Mouse (Mus musculus): ENCODE results near the gene Actr3.

The Actr3 gene

DNA sequence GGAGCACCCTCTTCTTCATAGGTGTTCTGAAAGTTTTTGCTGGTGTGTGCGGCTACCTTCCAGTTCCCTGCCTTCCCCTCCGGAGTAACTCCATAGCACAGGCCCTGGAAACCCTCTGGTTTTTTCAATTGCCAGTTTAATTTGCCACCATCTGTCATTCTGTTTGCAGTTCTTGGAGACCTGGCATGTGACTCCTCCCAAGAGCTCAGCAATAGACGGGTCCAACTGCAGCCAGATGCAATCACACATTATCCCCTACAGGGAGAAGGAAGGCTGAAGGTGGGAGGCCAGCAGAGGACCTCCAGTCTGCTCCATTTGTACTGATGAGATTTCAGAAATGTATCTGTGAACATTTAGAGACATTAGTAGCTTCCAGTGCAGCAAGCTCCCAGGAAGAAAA, 56.6 kb downstream of the Actr3 start:
- in situ Hi-C loops (cut with MboI, MseI) = loop anchor here (5.0 kb wide), 1 partner anchor 203 kb away; no protein-coding TSS in a partner anchor

DNA sequence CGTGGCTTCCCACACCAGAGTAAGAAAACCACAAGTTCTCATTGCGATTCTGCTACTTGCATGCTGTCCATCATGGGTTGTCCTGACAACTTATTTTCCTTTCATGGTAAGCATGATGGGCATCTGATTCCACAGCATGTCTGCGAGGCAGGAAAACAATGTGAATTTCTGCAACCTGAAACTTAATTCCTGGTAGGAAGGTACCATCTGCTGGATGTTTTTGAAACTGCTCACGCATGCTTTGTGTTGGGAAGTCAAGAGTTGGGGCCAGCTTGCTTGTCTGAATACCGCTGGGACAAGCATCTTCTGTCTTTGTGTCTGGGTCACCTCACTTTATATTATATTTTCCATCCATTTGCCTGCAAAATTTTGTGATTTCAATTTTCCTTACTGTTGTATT, 62.7 kb downstream of the Actr3 start:
- in situ Hi-C loops (cut with MboI, MseI) = loop anchor here (25.0 kb wide), 1 partner anchor 1539 kb away; no protein-coding TSS in a partner anchor

DNA sequence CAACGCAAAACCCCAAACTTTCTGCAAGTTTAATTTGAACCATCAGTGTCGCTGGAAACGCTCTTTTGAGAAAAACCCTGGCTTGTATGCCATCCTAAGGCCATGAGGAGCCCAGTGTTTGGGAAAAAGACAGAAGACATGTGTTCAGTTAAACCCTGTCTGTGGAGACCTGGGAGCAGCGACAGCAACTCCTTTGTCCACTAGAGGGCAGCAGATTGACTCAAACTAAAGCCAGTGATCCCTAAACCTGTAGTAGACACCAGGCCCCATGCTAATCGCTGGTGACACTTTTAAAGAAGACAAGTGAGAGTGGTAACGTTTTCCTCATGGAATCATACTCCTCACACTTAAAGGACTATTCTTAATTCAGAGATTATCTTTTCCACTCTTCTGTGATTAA, 64.7 kb downstream of the Actr3 start:
- in situ Hi-C loops (cut with MboI, MseI) = loop anchor here (25.0 kb wide), 1 partner anchor 1542 kb away; no protein-coding TSS in a partner anchor

DNA sequence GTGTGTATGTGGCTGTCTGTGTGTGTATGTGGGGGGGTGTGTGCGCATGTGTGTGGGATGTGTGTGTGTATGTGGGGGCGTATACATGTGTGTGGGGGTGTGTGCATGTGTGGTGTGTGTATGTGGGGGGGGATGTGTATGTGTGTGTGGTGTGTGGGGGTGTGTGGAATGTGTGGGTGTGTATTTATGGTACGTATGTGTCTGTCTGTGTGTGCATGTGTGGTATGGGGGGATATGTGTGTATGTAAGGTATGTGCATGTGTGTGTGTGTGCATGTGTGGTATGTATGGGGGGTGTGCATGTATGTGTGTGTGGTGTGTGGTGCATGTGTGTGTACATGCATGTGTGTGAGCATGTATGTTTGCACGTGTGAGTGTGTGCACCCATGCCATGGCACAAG, 70.0 kb downstream of the Actr3 start:
- in situ Hi-C loops (cut with MboI, MseI) = loop anchor here (25.0 kb wide), 1 partner anchor 1547 kb away; no protein-coding TSS in a partner anchor

DNA sequence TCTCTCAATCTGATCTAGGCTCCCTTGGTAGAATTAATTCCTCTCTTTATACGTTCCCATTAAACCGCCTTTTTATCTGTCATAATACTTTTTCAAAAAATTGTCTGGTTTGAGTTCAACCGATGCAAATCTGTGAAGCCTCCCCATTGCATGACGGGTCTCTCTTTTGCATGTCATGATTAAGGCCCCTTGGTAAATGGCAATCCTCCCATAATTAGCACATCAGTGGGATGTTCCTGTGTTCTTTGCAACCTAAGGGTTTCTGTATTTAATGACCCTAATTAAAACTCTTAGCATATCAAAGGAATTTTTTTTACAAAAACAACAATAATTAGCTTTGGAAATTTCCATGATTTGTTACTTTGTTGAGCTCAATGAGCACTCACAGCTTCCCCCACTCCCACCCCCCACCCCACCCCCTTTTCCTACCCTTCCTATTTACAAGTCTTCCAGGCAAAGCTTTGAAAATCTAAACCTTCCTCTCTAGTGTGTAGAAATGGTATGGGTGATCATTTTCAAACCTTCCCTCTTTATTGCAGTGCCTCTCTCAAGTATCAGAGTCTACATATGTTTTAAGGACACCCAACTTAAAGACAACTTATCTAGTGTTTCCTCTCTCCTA, 84.0 kb downstream of the Actr3 start:
- in situ Hi-C loops (cut with MboI, MseI) = loop anchor here (25.0 kb wide), 1 partner anchor 1561 kb away; no protein-coding TSS in a partner anchor

DNA sequence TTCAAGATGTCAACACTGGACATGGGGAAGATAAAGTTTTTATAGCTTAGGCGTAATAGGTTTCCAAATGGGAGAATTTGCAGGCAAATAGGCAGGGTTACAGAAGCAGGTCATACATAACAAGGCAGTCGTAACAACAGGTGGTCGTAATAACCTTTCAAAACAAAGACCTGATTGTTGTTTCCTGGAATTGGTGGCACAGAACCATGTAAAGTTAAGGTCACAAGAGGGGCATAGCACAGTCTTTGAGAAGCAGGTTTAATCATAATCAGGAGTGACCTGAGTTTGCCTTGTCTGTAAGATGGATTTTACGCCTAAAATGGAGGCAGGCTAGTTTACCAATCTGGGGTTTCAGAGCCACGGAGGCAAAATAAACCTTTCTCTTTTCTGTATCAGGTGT, 84.7 kb downstream of the Actr3 start:
- in situ Hi-C loops (cut with MboI, MseI) = loop anchor here (25.0 kb wide), 1 partner anchor 1561 kb away; no protein-coding TSS in a partner anchor

DNA sequence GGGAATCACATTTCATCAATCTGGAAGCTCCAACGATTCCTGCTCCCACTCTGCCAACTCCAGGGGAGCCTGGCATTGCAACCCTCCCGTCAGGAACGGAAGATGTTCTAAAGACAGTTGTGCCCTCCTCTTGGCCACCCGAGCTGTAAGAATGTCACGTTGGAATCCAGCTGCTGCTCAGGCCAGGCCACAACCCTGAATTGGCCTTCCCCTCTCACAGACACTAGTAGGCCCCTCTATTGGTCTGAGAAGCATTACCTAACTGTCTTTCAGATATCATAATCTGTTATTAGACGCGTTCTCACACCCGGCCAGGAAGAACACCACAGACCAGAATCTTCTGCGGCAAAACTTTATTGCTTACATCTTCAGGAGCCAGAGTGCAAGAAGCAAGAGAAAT, 89.7 kb downstream of the Actr3 start:
- in situ Hi-C loops (cut with MboI, MseI) = no loop called here

DNA sequence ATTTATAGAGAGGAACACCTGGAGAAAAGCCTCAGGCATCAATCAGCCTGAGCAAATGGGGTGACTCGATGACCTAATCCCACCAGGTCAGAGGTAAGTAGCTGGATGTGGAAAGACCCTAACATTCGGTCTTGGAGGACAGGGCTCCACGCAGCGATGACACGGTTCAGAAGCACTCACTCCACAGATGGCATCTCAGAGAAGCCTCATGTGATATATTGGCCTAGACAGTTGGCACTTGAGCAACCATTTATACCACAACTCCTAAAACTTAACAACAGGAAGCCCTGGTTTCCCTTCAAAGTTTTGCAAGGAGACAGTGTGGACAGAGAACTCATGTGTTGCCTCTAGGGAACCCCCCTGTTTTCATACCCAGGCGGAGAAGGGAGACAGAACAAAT, 90.1 kb downstream of the Actr3 start:
- in situ Hi-C loops (cut with MboI, MseI) = no loop called here

DNA sequence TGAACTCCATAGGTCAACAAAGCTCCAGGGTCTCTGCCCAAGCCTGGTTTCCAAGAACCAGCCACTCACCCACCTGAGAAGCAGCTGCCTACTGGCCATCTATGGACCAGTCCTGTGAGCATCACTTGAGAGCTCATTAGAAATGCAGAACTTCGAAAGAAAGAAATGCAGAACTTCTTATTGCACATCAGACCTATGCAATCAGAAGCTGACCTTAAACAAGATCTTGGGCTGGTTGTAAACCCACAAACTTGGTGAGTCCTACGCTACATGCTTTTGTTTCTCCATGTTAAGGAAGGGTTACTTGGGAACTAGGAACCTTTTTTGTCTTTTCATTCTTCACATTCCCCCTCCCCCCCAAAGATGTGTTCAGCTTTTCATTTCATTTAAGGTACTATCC, 92.4 kb downstream of the Actr3 start:
- in situ Hi-C loops (cut with MboI, MseI) = no loop called here

Data from T-helper 1 cell (primary cell).